Mouse (Mus musculus): ENCODE results near the gene Olfr866.

Olfr866 gene

GRCm38 (mm10) chr9:20027935-20028334, at the start of gene Olfr866:
Gene Olfr866 (minus strand): TSS chr9:20028035.
- DNase-seq, result no peak

- no peak for DNase-seq
Measured at GRCm38 (mm10) chr9:20073523-20074177, 45.8 kb upstream of the Olfr866 start.

GRCm38 (mm10) chr9:20071291-20071690, 43.5 kb upstream of the Olfr866 start:
- DNase-seq, result no peak

- no peak for DNase-seq
Measured at GRCm38 (mm10) chr9:20070236-20070635, 42.4 kb upstream of the Olfr866 start.

- no peak for DNase-seq
Measured at GRCm38 (mm10) chr9:20057462-20057861, 29.6 kb upstream of the Olfr866 start, which contains the start of gene Olfr867. Gene Olfr867 (minus strand): TSS chr9:20057562.

GRCm38 (mm10) chr9:20047964-20048363, 20.1 kb upstream of the Olfr866 start:
- DNase-seq, result no peak
